Comparison of ENCODE assay signal across 11 mouse cellular contexts in genomic region chr11:28422451-28423231, GRCm38 (mm10).
A peak's percentile ranks its signal among the peaks of the same experiment; 100 is the strongest.
DNase-seq lines count a peak whose midpoint lies in the region; ATAC-seq and TF ChIP-seq lines count a peak whose summit lies in the region.
"Had no signal": no experiment of that assay in that cellular context is flagged by ENCODE, and none has a peak within 500 bp of the region (broad histone marks: within the 10 kb centered on the region; RNA-seq: fewer than 3 reads in every experiment).

No protein-coding gene starts in this region.

- H3K4me1 ChIP-seq in liver, adult 2 months (ENCODE audit: control insufficient read depth, insufficient read depth, low read length), result peaks cover 5% of the 10 kb centered on the region; the same call in 1 of the 2 replicates
- H3K4me1 ChIP-seq in liver, embryonic 12.5 days, result no peaks in the 10 kb centered on the region
- H3K4me1 ChIP-seq in lung, adult 2 months (ENCODE audit: control insufficient read depth, insufficient read depth, low read length), result no peaks in the 10 kb centered on the region
- H3K4me1 ChIP-seq: megakaryocyte, embryonic 14.5 days; neural tube, embryonic 12.5 days had no signal

- WGBS in liver, adult 2 months, result 55% methylated on average over 2 of the region's 2 CpGs
- 65% methylated on average over 2 of the region's 2 CpGs for WGBS in liver, embryonic 12.5 days (ENCODE audit: insufficient replicate concordance)
- WGBS in lung, adult 2 months, result 72% methylated on average over 2 of the region's 2 CpGs

- no peaks in the 10 kb centered on the region for H3K27me3 ChIP-seq in liver, adult 2 months (ENCODE audit: control insufficient read depth, insufficient read depth, low read length)
- H3K27me3 ChIP-seq in liver, embryonic 12.5 days (replicated peaks), result no peaks in the 10 kb centered on the region
- H3K27me3 ChIP-seq: megakaryocyte, embryonic 14.5 days; neural tube, embryonic 12.5 days had no signal

- TF ChIP-seq POLR2A in liver, adult 2 months (IDR thresholded peaks at IDR 0.05; ENCODE audit: extremely low read depth, insufficient read depth, low read length), result no peak
- TF ChIP-seq POLR2A in lung, adult 2 months (IDR thresholded peaks at IDR 0.05; ENCODE audit: borderline replicate concordance, extremely low read depth, low read depth, low read length), result no peak

- no peaks in the 10 kb centered on the region for H3K79me2 ChIP-seq in liver, adult 2 months (ENCODE audit: control insufficient read depth, insufficient read depth, low read length)

- H3K9me3 ChIP-seq in liver, embryonic 12.5 days (replicated peaks), result no peaks in the 10 kb centered on the region
- H3K9me3 ChIP-seq: megakaryocyte, embryonic 14.5 days; neural tube, embryonic 12.5 days had no signal

- H3K4me3 ChIP-seq in liver, adult 2 months (ENCODE audit: insufficient read depth, low read depth, low read length), result no peak overlapping the region
- no peak overlapping the region for H3K4me3 ChIP-seq in liver, embryonic 12.5 days
- no peak overlapping the region for H3K4me3 ChIP-seq in lung, adult 2 months (replicated peaks; ENCODE audit: extremely low read depth, low read depth, low read length)
- H3K4me3 ChIP-seq: heart, adult 2 months; megakaryocyte, embryonic 14.5 days; neural tube, embryonic 12.5 days had no signal

- no peak overlapping the region for H3K27ac ChIP-seq in liver, adult 2 months (replicated peaks; ENCODE audit: insufficient read depth, low read depth, low read length)
- no peak overlapping the region for H3K27ac ChIP-seq in liver, embryonic 12.5 days
- H3K27ac ChIP-seq: heart, adult 2 months; neural tube, embryonic 12.5 days had no signal

- no peaks in the 10 kb centered on the region for H3K36me3 ChIP-seq in liver, adult 2 months (ENCODE audit: control insufficient read depth, insufficient read depth, low read length)
- H3K36me3 ChIP-seq in liver, embryonic 12.5 days, result no peaks in the 10 kb centered on the region
- H3K36me3 ChIP-seq: neural tube, embryonic 12.5 days had no signal

- peak; percentile 95 for DNase-seq in liver, adult 2 months (ENCODE audit: extremely low read depth, low read depth, low spot score)
- DNase-seq in frontal cortex, postnatal 36 days (ENCODE audit: low spot score in 2 of 2), result peak; percentile 17 to 21
- DNase-seq in layer of hippocampus, adult 9-10 months (ENCODE audit: low spot score), result peak; percentile 40
- DNase-seq in lung, adult 2 months, result peak; percentile 10
- DNase-seq in cerebellum, adult 11 months, result no peak
- DNase-seq in cerebellum, adult 18-20 months, result no peak
- DNase-seq: heart, adult 2 months had no signal

- TF ChIP-seq CTCF in liver, adult 2 months (IDR thresholded peaks at IDR 0.05; ENCODE audit: low read depth, low read length), result no peak
- TF ChIP-seq CTCF in lung, adult 2 months (IDR thresholded peaks at IDR 0.05; ENCODE audit: insufficient read depth, low read length), result no peak

- H3K4me2 ChIP-seq in liver, embryonic 12.5 days, result no peak overlapping the region
- H3K4me2 ChIP-seq: neural tube, embryonic 12.5 days had no signal

- no peak overlapping the region for H3K9ac ChIP-seq in liver, adult 2 months (ENCODE audit: low read depth, low read length)
- H3K9ac ChIP-seq in liver, embryonic 12.5 days, result no peak overlapping the region
- H3K9ac ChIP-seq: neural tube, embryonic 12.5 days had no signal

- no peak for ATAC-seq in liver, embryonic 12.5 days
- ATAC-seq in megakaryocyte progenitor cell, adult 5-6 weeks (replicated peaks; ENCODE audit: poor library complexity), result no peak

Comparison
In these comparisons a context has a peak if more than half of its experiments do, and no peak if none do; other contexts are left out.
1. DNase-seq: peak in liver, adult 2 months (single experiment), frontal cortex, postnatal 36 days (2 of 2), layer of hippocampus, adult 9-10 months (single experiment) and lung, adult 2 months (single experiment); none in cerebellum, adult 11 months (single experiment) and cerebellum, adult 18-20 months (0 of 2).